9 mouse cellular contexts compared by ENCODE assay signal in genomic region chr13:95763876-95764517, GRCm38 (mm10).
A peak's percentile ranks its signal among the peaks of the same experiment; 100 is the strongest.
DNase-seq lines count a peak whose midpoint lies in the region; ATAC-seq and TF ChIP-seq lines count a peak whose summit lies in the region.
"Had no signal": no experiment of that assay in that cellular context is flagged by ENCODE, and none has a peak within 500 bp of the region (broad histone marks: within the 10 kb centered on the region; RNA-seq: fewer than 3 reads in every experiment).

No protein-coding gene starts in this region.

- H3K36me3 ChIP-seq in forebrain, embryonic 10.5 days (replicated peaks), result peaks cover 5% of the 10 kb centered on the region
- H3K36me3 ChIP-seq in forebrain, embryonic 14.5 days (ENCODE audit: control insufficient read depth, insufficient read depth, low read length), result no peaks in the 10 kb centered on the region
- H3K36me3 ChIP-seq in kidney, postnatal 0 days (ENCODE audit: insufficient read depth, low read length), result no peaks in the 10 kb centered on the region
- H3K36me3 ChIP-seq in forebrain, embryonic 16.5 days (ENCODE audit: control insufficient read depth, insufficient read depth), result no peaks in the 10 kb centered on the region

- H3K9me3 ChIP-seq in forebrain, embryonic 10.5 days, result no peaks in the 10 kb centered on the region
- no peaks in the 10 kb centered on the region for H3K9me3 ChIP-seq in forebrain, embryonic 14.5 days (replicated peaks; ENCODE audit: control insufficient read depth, low read length)
- H3K9me3 ChIP-seq in kidney, postnatal 0 days (replicated peaks; ENCODE audit: low read length), result no peaks in the 10 kb centered on the region
- H3K9me3 ChIP-seq in forebrain, embryonic 16.5 days (ENCODE audit: control insufficient read depth, low read length), result no peaks in the 10 kb centered on the region

- H3K9ac ChIP-seq in forebrain, embryonic 14.5 days (ENCODE audit: low read length), result no peak overlapping the region
- H3K9ac ChIP-seq in kidney, postnatal 0 days (ENCODE audit: low read depth, low read length), result no peak overlapping the region
- H3K9ac ChIP-seq in forebrain, embryonic 16.5 days (replicated peaks; ENCODE audit: low read depth, low read length), result no peak overlapping the region

- no peaks in the 10 kb centered on the region for H3K27me3 ChIP-seq in forebrain, embryonic 10.5 days (ENCODE audit: poor library complexity, severe bottlenecking)
- no peaks in the 10 kb centered on the region for H3K27me3 ChIP-seq in forebrain, embryonic 14.5 days (replicated peaks; ENCODE audit: control insufficient read depth, insufficient read depth, low read length)
- no peaks in the 10 kb centered on the region for H3K27me3 ChIP-seq in kidney, postnatal 0 days (ENCODE audit: insufficient read depth, low read length)
- H3K27me3 ChIP-seq in forebrain, embryonic 16.5 days (replicated peaks; ENCODE audit: control insufficient read depth, insufficient read depth, low read length), result no peaks in the 10 kb centered on the region

- no peak for DNase-seq in forebrain, embryonic 10.5 days (ENCODE audit: extremely low spot score, low spot score)
- no peak for DNase-seq in forebrain, embryonic 14.5 days (ENCODE audit: low spot score)
- peak; percentile 53 for DNase-seq in urinary bladder, postnatal 14 days (ENCODE audit: low spot score)
- DNase-seq in urinary bladder, adult 2 months (ENCODE audit: low spot score), result no peak
- peak; percentile 61 for DNase-seq in kidney, postnatal 0 days (ENCODE audit: low spot score)
- no peak for DNase-seq in B cell, adult 2 months
- DNase-seq in cerebellum, adult 11-12 months, result no peak
- DNase-seq: lung, adult 18-20 months had no signal

- H3K27ac ChIP-seq in forebrain, embryonic 10.5 days, result peak overlapping the region; percentile 51; the same call in 1 of the 2 replicates
- H3K27ac ChIP-seq in forebrain, embryonic 14.5 days (ENCODE audit: low read depth, low read length), result no peak overlapping the region
- peak overlapping the region; percentile 66 for H3K27ac ChIP-seq in kidney, postnatal 0 days
- H3K27ac ChIP-seq in forebrain, embryonic 16.5 days (ENCODE audit: low read length), result no peak overlapping the region

- 38% methylated on average over 3 of the region's 3 CpGs for WGBS in forebrain, embryonic 10.5 days
- 53% methylated on average over 3 of the region's 3 CpGs for WGBS in forebrain, embryonic 14.5 days
- WGBS in kidney, postnatal 0 days, result 22% methylated on average over 3 of the region's 3 CpGs
- 51% methylated on average over 3 of the region's 3 CpGs for WGBS in forebrain, embryonic 16.5 days

- no peak overlapping the region for H3K4me2 ChIP-seq in forebrain, embryonic 14.5 days (ENCODE audit: low read length)
- H3K4me2 ChIP-seq in kidney, postnatal 0 days (ENCODE audit: low read length), result no peak overlapping the region
- no peak overlapping the region for H3K4me2 ChIP-seq in forebrain, embryonic 16.5 days (ENCODE audit: low read length)

- peaks cover 31% of the 10 kb centered on the region for H3K4me1 ChIP-seq in forebrain, embryonic 10.5 days
- H3K4me1 ChIP-seq in forebrain, embryonic 14.5 days (ENCODE audit: control insufficient read depth, insufficient read depth, low read length), result peaks cover 10% of the 10 kb centered on the region
- H3K4me1 ChIP-seq in kidney, postnatal 0 days (replicated peaks; ENCODE audit: insufficient read depth, low read length), result peaks cover 11% of the 10 kb centered on the region
- H3K4me1 ChIP-seq in forebrain, embryonic 16.5 days (replicated peaks; ENCODE audit: control insufficient read depth, insufficient read depth, low read length), result peaks cover 8% of the 10 kb centered on the region

- ATAC-seq in forebrain, embryonic 14.5 days, result no peak
- peak; percentile 64; the same call in 1 of the 2 replicates for ATAC-seq in kidney, postnatal 0 days (replicated peaks; ENCODE audit: low FRiP score, low read depth)
- no peak for ATAC-seq in forebrain, embryonic 16.5 days

- TF ChIP-seq CTCF in kidney, postnatal 0 days (IDR thresholded peaks at IDR 0.05; ENCODE audit: low read depth), result no peak

- H3K4me3 ChIP-seq in forebrain, embryonic 10.5 days, result no peak overlapping the region
- H3K4me3 ChIP-seq in forebrain, embryonic 14.5 days (ENCODE audit: low read depth, low read length), result no peak overlapping the region
- no peak overlapping the region for H3K4me3 ChIP-seq in kidney, postnatal 0 days (replicated peaks; ENCODE audit: low read depth, low read length)
- no peak overlapping the region for H3K4me3 ChIP-seq in forebrain, embryonic 16.5 days (replicated peaks; ENCODE audit: low read length)

Comparison
In these comparisons a context has a peak if more than half of its experiments do, and no peak if none do; other contexts are left out.
1. DNase-seq: peak in urinary bladder, postnatal 14 days (single experiment) and kidney, postnatal 0 days (single experiment); none in forebrain, embryonic 10.5 days (single experiment), forebrain, embryonic 14.5 days (single experiment), urinary bladder, adult 2 months (single experiment), B cell, adult 2 months (0 of 2) and cerebellum, adult 11-12 months (single experiment).
2. H3K27ac ChIP-seq: peak in forebrain, embryonic 10.5 days (single experiment) and kidney, postnatal 0 days (single experiment); none in forebrain, embryonic 14.5 days (single experiment) and forebrain, embryonic 16.5 days (single experiment).